Mouse (Mus musculus) midbrain, embryonic 13.5 days (tissue): ENCODE results near the gene Cdh15. TPM values are rescaled to one million over a fixed set of nuclear protein-coding genes. Genes with fewer than 3 reads are reported as not detected.

Source experiments
- ATAC-seq: fragments of 200-750 bp; cut with Nextera tagmentation; 2 replicates; pipeline ENCODE4 v1.8.0; 2017; ENCODE audit warnings: mild to moderate bottlenecking, moderate TSS enrichment, moderate library complexity
- H3K27ac ChIP-seq: fragments of 300-500 bp; sonication (generic); 2 replicates; pipeline ENCODE4 v1.5.1; 2015; ENCODE audit warnings: inconsistent platforms, mild to moderate bottlenecking, moderate library complexity
- H3K27me3 ChIP-seq: fragments of 300-500 bp; sonication (generic); 2 replicates; pipeline ENCODE4 v1.6.1; 2015; ENCODE audit warnings: mild to moderate bottlenecking, inconsistent platforms
- H3K36me3 ChIP-seq: fragments of 300-500 bp; sonication (generic); 2 replicates; pipeline ENCODE4 v1.6.1; 2015; ENCODE audit warnings: mild to moderate bottlenecking, inconsistent platforms
- H3K4me1 ChIP-seq: fragments of 300-500 bp; sonication (generic); replicated peaks from 2 replicates; pipeline ENCODE4 v1.6.1; 2015; ENCODE audit warnings: inconsistent platforms
- H3K4me2 ChIP-seq: fragments of 300-500 bp; sonication (generic); replicated peaks from 2 replicates; pipeline ENCODE4 v1.6.1; 2015; ENCODE audit warnings: moderate library complexity, mild to moderate bottlenecking, inconsistent platforms
- H3K4me3 ChIP-seq: fragments of 300-500 bp; sonication (generic); replicated peaks from 2 replicates; pipeline ENCODE4 v1.5.1; 2015; ENCODE audit warnings: mild to moderate bottlenecking, inconsistent platforms
- H3K9ac ChIP-seq: fragments of 300-500 bp; sonication (generic); replicated peaks from 2 replicates; pipeline ENCODE4 v1.6.1; 2015; ENCODE audit warnings: mild to moderate bottlenecking, inconsistent platforms
- H3K9me3 ChIP-seq: fragments of 300-500 bp; sonication (generic); 2 replicates; pipeline ENCODE4 v1.6.1; 2016; ENCODE audit warnings: mild to moderate bottlenecking, inconsistent platforms
- WGBS: fragments of 180-500 bp; shearing (Covaris S2); methylation state at CpG from one replicate; pipeline ENCODE4 v1.1.7; 2015; 5-methylcytosine and 5-hydroxymethylcytosine counted together
- polyA plus RNA-seq: library from polyadenylated mRNA; unstranded; fragments of >200 nt; fragmentation: Nextera tagmentation; extraction: Ambion mirVana; gene quantifications from 2 replicates; pipeline ENCODE4 v1.2.1, GENCODE M21; 2015

Gene Cdh15
- polyA plus RNA-seq, 1 experiment from 2014 or later: 1.00 TPM

GRCm38 (mm10) chr8:122897200-122897599, 49.4 kb downstream of the Cdh15 start:
- 94% methylated on average over 8 of the region's 8 CpGs for WGBS
- Histone ChIP-seq H3K9me3 (no peaks in the 10 kb centered on the region), H3K27me3 (no peaks in the 10 kb centered on the region), H3K27ac (no peak overlapping the region), H3K36me3 (peaks cover 80% of the 10 kb centered on the region), H3K4me3 (no peak overlapping the region), H3K9ac (no peak overlapping the region), H3K4me1 (no peaks in the 10 kb centered on the region), H3K4me2 (no peak overlapping the region)
- ATAC-seq: no peak

- H3K4me1 ChIP-seq: no peaks in the 10 kb centered on the region
- WGBS: 92% methylated on average over 4 of the region's 4 CpGs
- H3K9me3 ChIP-seq: no peaks in the 10 kb centered on the region
- no peak overlapping the region for H3K9ac ChIP-seq
- H3K36me3 ChIP-seq: peaks cover 72% of the 10 kb centered on the region
- H3K4me2 ChIP-seq: no peak overlapping the region
- no peak overlapping the region for H3K27ac ChIP-seq
- no peak for ATAC-seq
- H3K4me3 ChIP-seq: no peak overlapping the region
- no peaks in the 10 kb centered on the region for H3K27me3 ChIP-seq
These were observed 50.3 kb downstream of the Cdh15 start for GRCm38 (mm10) chr8:122898018-122898417.

- H3K9ac ChIP-seq: no peak overlapping the region
- H3K27ac ChIP-seq: no peak overlapping the region
- no peaks in the 10 kb centered on the region for H3K27me3 ChIP-seq
- peaks cover 67% of the 10 kb centered on the region for H3K36me3 ChIP-seq
- H3K4me3 ChIP-seq: no peak overlapping the region
- H3K4me1 ChIP-seq: no peaks in the 10 kb centered on the region
- no peak for ATAC-seq
- WGBS: 95% methylated on average over 12 of the region's 12 CpGs
- no peaks in the 10 kb centered on the region for H3K9me3 ChIP-seq
- no peak overlapping the region for H3K4me2 ChIP-seq
These were observed 50.7 kb downstream of the Cdh15 start for GRCm38 (mm10) chr8:122898473-122898872.

GRCm38 (mm10) chr8:122899085-122899484, 51.3 kb downstream of the Cdh15 start:
- Histone ChIP-seq H3K36me3 (peaks cover 61% of the 10 kb centered on the region), H3K4me1 (no peaks in the 10 kb centered on the region), H3K4me2 (no peak overlapping the region), H3K27me3 (no peaks in the 10 kb centered on the region), H3K9me3 (no peaks in the 10 kb centered on the region), H3K9ac (no peak overlapping the region), H3K4me3 (no peak overlapping the region), H3K27ac (no peak overlapping the region)
- 73% methylated on average over 5 of the region's 5 CpGs for WGBS
- no peak for ATAC-seq

GRCm38 (mm10) chr8:122901476-122901875, 53.7 kb downstream of the Cdh15 start:
- peaks cover 37% of the 10 kb centered on the region for H3K36me3 ChIP-seq
- H3K27me3 ChIP-seq: no peaks in the 10 kb centered on the region
- H3K4me2 ChIP-seq: no peak overlapping the region
- no peak overlapping the region for H3K27ac ChIP-seq
- H3K9ac ChIP-seq: no peak overlapping the region
- WGBS: 94% methylated on average over 7 of the region's 7 CpGs
- ATAC-seq: no peak
- H3K4me1 ChIP-seq: no peaks in the 10 kb centered on the region
- no peaks in the 10 kb centered on the region for H3K9me3 ChIP-seq
- H3K4me3 ChIP-seq: no peak overlapping the region

- no peaks in the 10 kb centered on the region for H3K27me3 ChIP-seq
- H3K27ac ChIP-seq: no peak overlapping the region
- no peak for ATAC-seq
These were observed 54.2 kb downstream of the Cdh15 start for GRCm38 (mm10) chr8:122901892-122902515.

GRCm38 (mm10) chr8:122902581-122902980, 54.8 kb downstream of the Cdh15 start:
- H3K4me1 ChIP-seq: no peaks in the 10 kb centered on the region
- H3K9ac ChIP-seq: no peak overlapping the region
- no peak overlapping the region for H3K4me3 ChIP-seq
- no peak overlapping the region for H3K4me2 ChIP-seq
- no peak for ATAC-seq
- peaks cover 33% of the 10 kb centered on the region for H3K36me3 ChIP-seq
- no peaks in the 10 kb centered on the region for H3K9me3 ChIP-seq
- H3K27me3 ChIP-seq: no peaks in the 10 kb centered on the region
- H3K27ac ChIP-seq: no peak overlapping the region
- 64% methylated on average over 3 of the region's 3 CpGs for WGBS

More at GRCm38 (mm10) chr8:122901892-122902515, 54.2 kb downstream of the Cdh15 start:
- Histone ChIP-seq H3K9me3 (no peaks in the 10 kb centered on the region), H3K4me1 (no peaks in the 10 kb centered on the region), H3K9ac (no peak overlapping the region), H3K4me2 (no peak overlapping the region), H3K36me3 (peaks cover 33% of the 10 kb centered on the region), H3K4me3 (no peak overlapping the region)
- 86% methylated on average over 8 of the region's 8 CpGs for WGBS

GRCm38 (mm10) chr8:122903002-122903401, 55.2 kb downstream of the Cdh15 start:
- WGBS: 26% methylated on average over 5 of the region's 5 CpGs
- H3K36me3 ChIP-seq: peaks cover 33% of the 10 kb centered on the region
- H3K27me3 ChIP-seq: no peaks in the 10 kb centered on the region
- H3K9me3 ChIP-seq: no peaks in the 10 kb centered on the region
- no peak overlapping the region for H3K4me3 ChIP-seq
- no peak for ATAC-seq
- no peaks in the 10 kb centered on the region for H3K4me1 ChIP-seq
- no peak overlapping the region for H3K27ac ChIP-seq
- no peak overlapping the region for H3K9ac ChIP-seq
- H3K4me2 ChIP-seq: no peak overlapping the region

- no peaks in the 10 kb centered on the region for H3K27me3 ChIP-seq
- H3K4me3 ChIP-seq: no peak overlapping the region
- H3K4me1 ChIP-seq: peaks cover under 1% of the 10 kb centered on the region
- WGBS: 88% methylated on average over 11 of the region's 11 CpGs
- no peak overlapping the region; the same call in 1 of the 2 replicates for H3K9ac ChIP-seq
- H3K9me3 ChIP-seq: no peaks in the 10 kb centered on the region
- H3K4me2 ChIP-seq: no peak overlapping the region
- H3K36me3 ChIP-seq: peaks cover 24% of the 10 kb centered on the region
- no peak overlapping the region for H3K27ac ChIP-seq
- no peak for ATAC-seq
These were observed 56.7 kb downstream of the Cdh15 start for GRCm38 (mm10) chr8:122904496-122904895.

GRCm38 (mm10) chr8:122905346-122905745, 57.6 kb downstream of the Cdh15 start:
- WGBS: 95% methylated on average over 4 of the region's 4 CpGs
- no peak for ATAC-seq

GRCm38 (mm10) chr8:122906463-122907021, 58.8 kb downstream of the Cdh15 start:
- H3K27ac ChIP-seq: no peak overlapping the region
- no peak overlapping the region for H3K9ac ChIP-seq
- peaks cover 9% of the 10 kb centered on the region for H3K4me1 ChIP-seq
- 57% methylated on average over 6 of the region's 6 CpGs for WGBS
- H3K4me2 ChIP-seq: no peak overlapping the region
- no peaks in the 10 kb centered on the region for H3K27me3 ChIP-seq
- H3K36me3 ChIP-seq: peaks cover 17% of the 10 kb centered on the region
- peak; percentile 79 for ATAC-seq
- H3K4me3 ChIP-seq: no peak overlapping the region
- H3K9me3 ChIP-seq: no peaks in the 10 kb centered on the region

More at GRCm38 (mm10) chr8:122905346-122905745, 57.6 kb downstream of the Cdh15 start:
- Histone ChIP-seq H3K9me3 (no peaks in the 10 kb centered on the region), H3K27me3 (no peaks in the 10 kb centered on the region), H3K36me3 (peaks cover 17% of the 10 kb centered on the region), H3K27ac (no peak overlapping the region), H3K4me2 (no peak overlapping the region), H3K4me3 (no peak overlapping the region), H3K9ac (no peak overlapping the region), H3K4me1 (peaks cover 9% of the 10 kb centered on the region)

- no peak overlapping the region for H3K4me3 ChIP-seq
- no peaks in the 10 kb centered on the region for H3K27me3 ChIP-seq
- peaks cover 11% of the 10 kb centered on the region for H3K4me1 ChIP-seq
- no peak overlapping the region for H3K9ac ChIP-seq
- no peak overlapping the region for H3K4me2 ChIP-seq
- no peak for ATAC-seq
- H3K27ac ChIP-seq: no peak overlapping the region
- no peaks in the 10 kb centered on the region for H3K9me3 ChIP-seq
- WGBS: 91% methylated on average over 3 of the region's 3 CpGs
- peaks cover 41% of the 10 kb centered on the region for H3K36me3 ChIP-seq
These were observed 64.4 kb downstream of the Cdh15 start for GRCm38 (mm10) chr8:122912150-122912549.

- H3K36me3 ChIP-seq: peaks cover 34% of the 10 kb centered on the region
- no peaks in the 10 kb centered on the region for H3K27me3 ChIP-seq
- H3K4me1 ChIP-seq: peaks cover 18% of the 10 kb centered on the region
- no peak for ATAC-seq
- 85% methylated on average over 4 of the region's 4 CpGs for WGBS
- no peak overlapping the region for H3K27ac ChIP-seq
- H3K9ac ChIP-seq: no peak overlapping the region
- H3K4me2 ChIP-seq: no peak overlapping the region
- H3K9me3 ChIP-seq: no peaks in the 10 kb centered on the region
- H3K4me3 ChIP-seq: no peak overlapping the region
These were observed 65.1 kb downstream of the Cdh15 start for GRCm38 (mm10) chr8:122912871-122913270.
